Mouse (Mus musculus) CD4-positive, CD25-positive, alpha-beta regulatory T cell, adult 9 weeks (primary cell): ENCODE data around the gene Gm15294. TPM values are rescaled to one million over a fixed set of nuclear protein-coding genes. Genes with fewer than 3 reads are reported as not detected.

Experiments used
- polyA plus RNA-seq: library from polyadenylated mRNA; unstranded; fragments of 100-300 nt; shearing (Covaris generic); gene quantifications from one replicate; pipeline ENCODE4 v1.2.1, GENCODE M21; 2017

Gm15294 gene
- not detected for polyA plus RNA-seq

GRCm38 (mm10) chrX:141875135-141875534 lies at the start of gene Gm15294:
Gm15294 (minus strand) TSS chrX:141875235.

Other genes with a start within 250 kb of the Gm15294 start
- not detected for gene Irs4, start 150.0 kb downstream of the Gm15294 start, polyA plus RNA-seq